Mouse (Mus musculus) central nervous system, embryonic 14 days (tissue): ENCODE measurements around the gene Gm10160. TPM values are rescaled to one million over a fixed set of nuclear protein-coding genes. Genes with fewer than 3 reads are reported as not detected.

Experiments
- polyA plus RNA-seq: library from polyadenylated mRNA; depleted of rRNA; stranded (reverse); fragments of >200 nt; gene quantifications from 2 replicates; pipeline ENCODE4 v1.2.3, GENCODE M21; 2012; rRNA removed

Gm10160 gene
- polyA plus RNA-seq: not detected in 2 replicates

DNA sequence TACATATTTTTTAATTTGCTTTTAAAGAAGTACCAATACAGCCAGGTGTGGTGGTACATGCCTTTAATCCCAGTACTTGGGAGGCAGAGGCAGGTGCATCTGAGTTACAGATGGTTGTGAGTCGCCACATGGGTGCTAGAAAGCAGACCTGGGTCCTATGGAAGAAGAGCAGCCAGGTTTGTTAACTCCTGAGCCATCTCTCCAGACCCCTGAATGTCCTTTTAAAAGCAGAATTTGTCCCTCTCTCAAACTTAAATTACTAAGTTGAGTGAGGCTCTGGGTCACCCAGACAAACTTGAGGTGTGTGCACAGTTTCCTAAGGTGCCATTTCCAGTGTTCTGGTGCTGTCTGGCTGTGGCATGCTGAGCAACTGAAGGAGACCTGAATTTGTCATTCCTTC, at the start of gene Gm10160:
Gene Gm10160 (minus strand): TSS at position 101 of the 400 bp plus-strand sequence.

DNA sequence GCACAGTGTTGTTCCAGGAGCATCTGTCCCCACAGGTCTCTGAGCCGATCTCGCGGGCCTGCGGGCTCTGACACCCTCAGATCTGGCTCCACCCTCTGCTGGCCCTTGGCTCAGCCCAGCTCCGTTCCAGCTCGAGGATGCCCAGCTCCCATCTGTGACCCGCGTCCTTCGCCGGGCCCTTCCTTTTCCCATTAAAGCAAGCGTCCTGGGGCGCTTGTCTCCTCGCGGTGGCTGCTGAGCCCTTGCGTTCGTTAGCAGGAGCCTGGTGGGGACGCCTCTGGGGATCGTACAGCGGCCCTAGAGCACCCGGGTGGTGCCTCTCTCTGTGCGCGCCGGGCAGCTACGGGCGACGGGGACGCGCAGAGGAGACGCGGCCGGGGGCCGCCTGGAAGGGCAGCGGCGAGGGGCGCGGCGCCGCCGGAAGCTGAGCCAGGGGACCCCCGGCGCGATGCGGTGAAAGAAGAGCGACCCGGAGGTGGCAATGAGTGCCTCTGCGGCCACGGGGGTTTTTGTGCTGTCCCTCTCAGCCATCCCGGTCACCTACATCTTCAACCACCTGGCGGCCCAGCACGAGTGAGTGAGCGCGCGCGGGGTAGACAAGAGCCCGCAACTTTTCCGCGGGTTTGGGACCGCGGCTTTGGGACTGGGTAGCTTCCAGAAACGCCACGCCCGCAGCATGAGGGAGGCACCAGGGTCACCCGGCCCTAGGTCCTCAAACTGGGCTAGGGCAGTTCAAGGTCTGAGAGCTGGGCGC, 3.6 kb upstream of the Gm10160 start, which contains the start of gene Tm6sf1:
Gene Tm6sf1 (plus strand): TSS at position 34 of the 754 bp plus-strand sequence.

DNA sequence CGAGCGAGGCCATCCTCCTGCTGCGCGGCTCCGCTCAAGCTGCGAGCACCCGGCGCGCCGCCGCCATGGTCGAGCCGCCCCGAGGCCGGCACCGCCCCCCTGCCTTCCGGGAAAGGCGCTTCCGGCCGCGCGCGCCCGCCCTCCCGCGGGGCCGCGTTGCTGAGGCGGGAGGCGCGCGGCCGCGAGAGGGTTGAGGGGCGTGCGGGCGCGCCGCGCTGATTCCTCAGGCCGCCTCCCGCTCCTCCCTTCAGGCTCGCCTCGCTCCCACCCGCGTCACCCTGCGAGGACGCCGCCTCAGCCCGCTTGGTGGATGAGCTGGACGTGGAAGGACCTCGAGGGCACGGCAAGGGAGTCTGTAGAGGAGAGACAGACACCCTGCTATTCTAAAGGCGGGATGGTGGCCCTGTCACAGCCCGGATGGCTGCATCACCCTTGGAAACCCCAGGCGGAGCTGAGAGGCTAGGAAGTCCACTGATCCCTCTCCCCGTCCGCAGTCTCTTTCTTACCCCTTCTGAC, 26.2 kb downstream of the Gm10160 start, which contains the start of gene Btbd1:
Gene Btbd1 (minus strand): TSS at position 53 of the 516 bp plus-strand sequence.

Other genes starting within 250 kb of the Gm10160 start
- 16.3 and 16.9 TPM in 2 replicates for gene Homer2, start 148.3 kb downstream of the Gm10160 start, polyA plus RNA-seq
- gene Ramac, start 92.9 kb downstream of the Gm10160 start, polyA plus RNA-seq: 58.3 and 69.8 TPM in 2 replicates
- 50.0 and 50.7 TPM in 2 replicates for gene 3110040N11Rik, start 66.3 kb downstream of the Gm10160 start, polyA plus RNA-seq
- gene Btbd1, start 26.4 kb downstream of the Gm10160 start, polyA plus RNA-seq: 77.8 and 84.7 TPM in 2 replicates
- 16.9 and 19.6 TPM in 2 replicates for gene Tm6sf1, start 3.2 kb upstream of the Gm10160 start, polyA plus RNA-seq
- 58.3 and 65.1 TPM in 2 replicates for gene Hdgfl3, start 78.7 kb upstream of the Gm10160 start, polyA plus RNA-seq
- 0.25 and 1.6 TPM in 2 replicates for gene Bnc1, start 136.5 kb upstream of the Gm10160 start, polyA plus RNA-seq